Mouse (Mus musculus): ENCODE results near the gene Brox. TPM values are rescaled to one million over a fixed set of nuclear protein-coding genes. Genes with fewer than 3 reads are reported as not detected.

Brox gene
- polyA plus RNA-seq, 1 experiment from 2014 or later = 66.3 TPM

GRCm38 (mm10) chr1:183265921-183266467 lies 31.1 kb downstream of the Brox start:
- ATAC-seq (ENCODE audit: low FRiP score) = no peak

GRCm38 (mm10) chr1:183264145-183265008 lies 32.7 kb downstream of the Brox start:
- WGBS = 78% methylated on average over 13 of the region's 13 CpGs
- no peak overlapping the region for H3K27ac ChIP-seq
- H3K4me1 ChIP-seq = no peaks in the 10 kb centered on the region

More at GRCm38 (mm10) chr1:183265921-183266467, 31.1 kb downstream of the Brox start:
- Histone ChIP-seq H3K36me3 (replicated peaks) (no peaks in the 10 kb centered on the region), H3K4me1 (no peaks in the 10 kb centered on the region), H3K4me3 (replicated peaks) (no peak overlapping the region), H3K9me3 (no peaks in the 10 kb centered on the region), H3K4me2 (no peak overlapping the region), H3K9ac (no peak overlapping the region), H3K27me3 (no peaks in the 10 kb centered on the region), H3K27ac (no peak overlapping the region)
- 73% methylated on average over 14 of the region's 14 CpGs for WGBS

GRCm38 (mm10) chr1:183252574-183252973 lies 44.5 kb downstream of the Brox start:
- H3K4me1 ChIP-seq = peaks cover 4% of the 10 kb centered on the region; the same call in 1 of the 2 replicates
- no peak overlapping the region for H3K4me3 ChIP-seq (replicated peaks)
- no peaks in the 10 kb centered on the region for H3K27me3 ChIP-seq
- no peaks in the 10 kb centered on the region for H3K36me3 ChIP-seq (replicated peaks)
- WGBS = 52% methylated on average over 10 of the region's 10 CpGs
- H3K27ac ChIP-seq = no peak overlapping the region
- no peak overlapping the region for H3K4me2 ChIP-seq
- no peaks in the 10 kb centered on the region for H3K9me3 ChIP-seq
- H3K9ac ChIP-seq = no peak overlapping the region
- no peak for ATAC-seq (ENCODE audit: low FRiP score)

More at GRCm38 (mm10) chr1:183264145-183265008, 32.7 kb downstream of the Brox start:
- no peaks in the 10 kb centered on the region for H3K36me3 ChIP-seq (replicated peaks)
- no peak overlapping the region for H3K9ac ChIP-seq
- no peaks in the 10 kb centered on the region for H3K27me3 ChIP-seq
- no peak overlapping the region for H3K4me3 ChIP-seq (replicated peaks)
- H3K4me2 ChIP-seq = no peak overlapping the region
- no peak; the same call in 1 of the 2 replicates for ATAC-seq (ENCODE audit: low FRiP score)
- no peaks in the 10 kb centered on the region for H3K9me3 ChIP-seq

- Histone ChIP-seq H3K9ac (no peak overlapping the region), H3K27ac (no peak overlapping the region), H3K4me1 (peaks cover 7% of the 10 kb centered on the region; the same call in 1 of the 2 replicates), H3K4me2 (no peak overlapping the region), H3K36me3 (replicated peaks) (no peaks in the 10 kb centered on the region), H3K9me3 (no peaks in the 10 kb centered on the region), H3K4me3 (replicated peaks) (no peak overlapping the region), H3K27me3 (no peaks in the 10 kb centered on the region)
- WGBS = 75% methylated on average over 2 of the region's 2 CpGs
- no peak for ATAC-seq (ENCODE audit: low FRiP score)
Measured at GRCm38 (mm10) chr1:183251818-183252217, 45.3 kb downstream of the Brox start.

GRCm38 (mm10) chr1:183250612-183251011 lies 46.5 kb downstream of the Brox start:
- H3K9ac ChIP-seq = no peak overlapping the region
- no peak overlapping the region for H3K4me2 ChIP-seq
- peaks cover 9% of the 10 kb centered on the region; the same call in 1 of the 2 replicates for H3K4me1 ChIP-seq
- no peak overlapping the region for H3K27ac ChIP-seq
- H3K4me3 ChIP-seq (replicated peaks) = no peak overlapping the region
- H3K9me3 ChIP-seq = no peaks in the 10 kb centered on the region
- no peak for ATAC-seq (ENCODE audit: low FRiP score)
- no peaks in the 10 kb centered on the region for H3K27me3 ChIP-seq
- 73% methylated on average over 4 of the region's 4 CpGs for WGBS
- no peaks in the 10 kb centered on the region for H3K36me3 ChIP-seq (replicated peaks)

GRCm38 (mm10) chr1:183248144-183248543 lies 48.9 kb downstream of the Brox start:
- H3K9ac ChIP-seq = no peak overlapping the region
- H3K27me3 ChIP-seq = no peaks in the 10 kb centered on the region
- WGBS = 65% methylated on average over 1 of the region's 1 CpGs
- no peaks in the 10 kb centered on the region for H3K36me3 ChIP-seq (replicated peaks)
- peaks cover 9% of the 10 kb centered on the region; the same call in 1 of the 2 replicates for H3K4me1 ChIP-seq
- no peak overlapping the region for H3K27ac ChIP-seq
- ATAC-seq (ENCODE audit: low FRiP score) = no peak
- H3K4me2 ChIP-seq = no peak overlapping the region
- 0 out of 2 replicates have a peak, but pooled peaks cover 5% of the 10 kb centered on the region for H3K9me3 ChIP-seq
- no peak overlapping the region for H3K4me3 ChIP-seq (replicated peaks)

GRCm38 (mm10) chr1:183243293-183243692 lies 53.8 kb downstream of the Brox start:
- Histone ChIP-seq H3K27ac (no peak overlapping the region), H3K9me3 (0 out of 2 replicates have a peak, but pooled peaks cover 5% of the 10 kb centered on the region), H3K9ac (no peak overlapping the region), H3K36me3 (replicated peaks) (no peaks in the 10 kb centered on the region), H3K4me3 (replicated peaks) (no peak overlapping the region), H3K4me2 (no peak overlapping the region), H3K4me1 (peaks cover 5% of the 10 kb centered on the region; the same call in 1 of the 2 replicates), H3K27me3 (no peaks in the 10 kb centered on the region)
- WGBS = 71% methylated on average over 7 of the region's 7 CpGs
- no peak for ATAC-seq (ENCODE audit: low FRiP score)

- ATAC-seq (ENCODE audit: low FRiP score) = no peak
- Histone ChIP-seq H3K36me3 (replicated peaks) (no peaks in the 10 kb centered on the region), H3K4me3 (replicated peaks) (no peak overlapping the region), H3K4me1 (no peaks in the 10 kb centered on the region), H3K4me2 (no peak overlapping the region), H3K9ac (no peak overlapping the region), H3K9me3 (no peaks in the 10 kb centered on the region), H3K27ac (no peak overlapping the region), H3K27me3 (no peaks in the 10 kb centered on the region)
- WGBS = 19% methylated on average over 2 of the region's 2 CpGs
Measured at GRCm38 (mm10) chr1:183237901-183238300, 59.2 kb downstream of the Brox start.

GRCm38 (mm10) chr1:183236460-183236859 lies 60.6 kb downstream of the Brox start:
- H3K27me3 ChIP-seq = no peaks in the 10 kb centered on the region
- H3K4me1 ChIP-seq = no peaks in the 10 kb centered on the region
- no peaks in the 10 kb centered on the region for H3K36me3 ChIP-seq (replicated peaks)
- no peaks in the 10 kb centered on the region for H3K9me3 ChIP-seq
- no peak overlapping the region for H3K4me3 ChIP-seq (replicated peaks)
- H3K27ac ChIP-seq = no peak overlapping the region
- H3K9ac ChIP-seq = no peak overlapping the region
- ATAC-seq (ENCODE audit: low FRiP score) = no peak
- H3K4me2 ChIP-seq = no peak overlapping the region
- 96% methylated on average over 5 of the region's 5 CpGs for WGBS

- Histone ChIP-seq H3K9me3 (no peaks in the 10 kb centered on the region), H3K4me3 (replicated peaks) (no peak overlapping the region), H3K36me3 (replicated peaks) (no peaks in the 10 kb centered on the region), H3K27me3 (no peaks in the 10 kb centered on the region; the same call in 1 of the 2 replicates), H3K9ac (no peak overlapping the region), H3K27ac (no peak overlapping the region), H3K4me1 (no peaks in the 10 kb centered on the region), H3K4me2 (no peak overlapping the region)
- no peak for ATAC-seq (ENCODE audit: low FRiP score)
- 76% methylated on average over 11 of the region's 11 CpGs for WGBS
Measured at GRCm38 (mm10) chr1:183233679-183234174, 63.3 kb downstream of the Brox start.

GRCm38 (mm10) chr1:183232985-183233678 lies 63.9 kb downstream of the Brox start:
- no peaks in the 10 kb centered on the region; the same call in 1 of the 2 replicates for H3K4me1 ChIP-seq
- no peaks in the 10 kb centered on the region; the same call in 1 of the 2 replicates for H3K27me3 ChIP-seq
- H3K9ac ChIP-seq = no peak overlapping the region
- no peak for ATAC-seq (ENCODE audit: low FRiP score)
- H3K4me2 ChIP-seq = no peak overlapping the region
- H3K27ac ChIP-seq = no peak overlapping the region
- 84% methylated on average over 7 of the region's 7 CpGs for WGBS
- H3K9me3 ChIP-seq = no peaks in the 10 kb centered on the region
- H3K36me3 ChIP-seq (replicated peaks) = no peaks in the 10 kb centered on the region
- H3K4me3 ChIP-seq (replicated peaks) = no peak overlapping the region

- H3K9me3 ChIP-seq = no peaks in the 10 kb centered on the region
- no peak overlapping the region for H3K4me3 ChIP-seq (replicated peaks)
- no peak for ATAC-seq (ENCODE audit: low FRiP score)
- no peak overlapping the region for H3K27ac ChIP-seq
- 88% methylated on average over 7 of the region's 7 CpGs for WGBS
- H3K36me3 ChIP-seq (replicated peaks) = no peaks in the 10 kb centered on the region
- H3K9ac ChIP-seq = no peak overlapping the region
- H3K4me2 ChIP-seq = no peak overlapping the region
- no peaks in the 10 kb centered on the region; the same call in 1 of the 2 replicates for H3K4me1 ChIP-seq
- H3K27me3 ChIP-seq = peaks cover 4% of the 10 kb centered on the region
Measured at GRCm38 (mm10) chr1:183227469-183227868, 69.6 kb downstream of the Brox start.
